Mouse (Mus musculus) skeletal muscle tissue, adult 2 months (tissue): ENCODE measurements around the gene Rhox4b.
"Not testable (repeated sequence)": the region's sequence is repeated elsewhere in the genome, so short reads cannot be mapped to it uniquely, and the experiment has no call there.

ENCODE experiments used
- DNase-seq: peaks from one replicate; pipeline ENCODE4 v3.0.0-alpha.2; 2012; ENCODE audit warnings: low read depth, low spot score

Rhox4b gene

DNA sequence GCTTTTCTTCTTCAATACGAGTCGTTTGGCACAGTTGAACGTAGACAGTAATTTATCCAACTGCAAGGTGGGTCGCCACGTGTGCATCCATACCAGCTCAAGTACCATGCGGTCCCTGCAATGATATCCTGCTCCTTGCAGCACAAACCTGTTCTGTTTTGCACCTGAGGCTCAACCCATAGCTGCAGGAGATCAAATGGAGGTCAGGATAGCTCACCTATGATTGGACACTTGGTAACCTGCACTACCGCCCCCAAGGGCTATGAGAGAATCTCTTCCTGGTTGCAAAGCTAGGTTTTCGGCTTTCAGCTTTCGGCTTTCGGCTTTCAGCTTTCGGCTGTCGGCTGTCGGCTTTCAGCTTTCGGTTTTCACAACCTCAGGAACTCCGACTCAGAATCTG, at the start of gene Rhox4b:
Gene Rhox4b (plus strand): TSS at position 301 of the 400 bp plus-strand sequence.
- not testable (repeated sequence) for DNase-seq

DNA sequence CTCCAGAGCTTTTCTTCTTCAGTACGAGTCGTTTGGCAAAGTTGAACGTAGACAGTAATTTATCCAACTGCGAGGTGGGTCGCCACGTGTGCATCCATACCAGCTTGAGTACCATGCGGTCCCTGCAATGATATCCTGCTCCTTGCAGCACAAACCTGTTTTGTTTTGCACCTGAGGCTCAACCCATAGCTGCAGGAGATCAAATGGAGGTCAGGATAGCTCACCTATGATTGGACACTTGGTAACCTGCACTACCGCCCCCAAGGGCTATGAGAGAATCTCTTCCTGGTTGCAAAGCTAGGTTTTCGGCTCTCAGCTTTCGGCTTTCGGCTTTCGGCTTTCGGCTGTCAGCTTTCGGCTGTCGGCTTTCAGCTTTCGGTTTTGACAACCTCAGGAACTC, 41.7 kb upstream of the Rhox4b start, which contains the start of gene Rhox4a2:
Gene Rhox4a2 (plus strand): TSS at position 301 of the 400 bp plus-strand sequence.
- DNase-seq = not testable (repeated sequence)

DNA sequence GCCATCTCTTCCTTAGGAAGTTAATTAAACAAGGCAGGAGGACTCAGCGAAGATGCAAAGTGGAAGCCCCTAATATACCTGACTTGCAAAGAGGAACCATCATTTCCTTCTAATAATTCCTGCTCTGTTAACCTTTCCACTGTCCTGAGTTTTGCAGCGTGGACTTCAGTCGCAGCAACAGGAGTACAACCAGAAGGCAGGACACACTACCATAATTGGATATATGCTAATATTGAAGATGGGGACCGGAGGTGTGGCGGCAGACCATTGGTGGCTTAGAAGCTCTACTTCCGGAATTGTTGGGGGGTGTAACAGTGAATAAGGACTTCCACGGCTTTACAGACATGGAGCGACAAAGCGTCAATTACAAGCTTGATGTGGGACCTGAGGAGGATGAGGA, 20.5 kb upstream of the Rhox4b start, which contains the start of gene Rhox2b:
Gene Rhox2b (plus strand): TSS at position 301 of the 400 bp plus-strand sequence.
- not testable (repeated sequence) for DNase-seq

DNA sequence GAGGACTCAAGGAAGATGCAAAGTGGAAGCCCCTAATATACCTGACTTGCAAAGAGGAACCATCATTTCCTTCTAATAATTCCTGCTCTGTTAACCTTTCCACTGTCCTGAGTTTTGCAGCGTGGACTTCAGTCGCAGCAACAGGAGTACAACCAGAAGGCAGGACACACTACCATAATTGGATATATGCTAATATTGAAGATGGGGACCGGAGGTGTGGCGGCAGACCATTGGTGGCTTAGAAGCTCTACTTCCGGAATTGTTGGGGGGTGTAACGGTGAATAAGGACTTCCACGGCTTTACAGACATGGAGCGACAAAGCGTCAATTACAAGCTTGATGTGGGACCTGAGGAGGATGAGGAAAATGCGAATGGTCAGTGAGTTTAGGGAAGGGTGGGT, 21.1 kb downstream of the Rhox4b start, which contains the start of gene Rhox2c:
Gene Rhox2c (plus strand): TSS at position 301 of the 400 bp plus-strand sequence.
- DNase-seq = not testable (repeated sequence)

DNA sequence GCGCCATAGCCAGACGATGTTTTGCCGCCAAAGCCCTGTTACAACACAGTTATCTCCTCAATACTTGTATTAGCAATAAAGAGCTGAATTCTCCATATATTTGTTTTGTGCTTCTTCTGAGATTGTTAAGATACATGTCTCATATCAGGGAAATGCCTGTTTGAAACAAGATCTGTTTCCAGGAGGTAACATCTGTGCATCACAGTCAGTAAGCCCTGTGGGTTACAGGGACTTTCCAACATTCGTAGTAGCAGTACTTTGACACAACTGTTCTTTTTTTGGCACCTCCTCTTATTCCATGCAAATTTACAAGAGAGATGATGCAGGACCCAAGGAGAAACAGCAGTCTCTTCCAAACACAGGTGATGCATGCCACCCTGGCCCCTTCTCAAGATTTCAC, 26.0 kb downstream of the Rhox4b start, which contains the start of gene Rhox3c:
Gene Rhox3c (plus strand): TSS at position 301 of the 400 bp plus-strand sequence.
- not testable (repeated sequence) for DNase-seq

DNA sequence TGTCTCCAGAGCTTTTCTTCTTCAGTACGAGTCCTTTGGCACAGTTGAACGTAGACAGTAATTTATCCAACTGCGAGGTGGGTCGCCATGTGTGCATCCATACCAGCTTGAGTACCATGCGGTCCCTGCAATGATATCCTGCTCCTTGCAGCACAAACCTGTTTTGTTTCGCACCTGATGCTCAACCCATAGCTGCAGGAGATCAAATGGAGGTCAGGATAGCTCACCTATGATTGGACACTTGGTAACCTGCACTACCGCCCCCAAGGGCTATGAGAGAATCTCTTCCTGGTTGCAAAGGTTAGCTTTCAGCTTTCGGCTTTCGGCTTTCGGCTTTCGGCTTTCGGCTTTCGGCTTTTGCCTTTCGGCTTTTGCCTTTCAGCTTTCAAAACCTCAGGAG, 47.7 kb downstream of the Rhox4b start, which contains the start of gene Rhox4c:
Gene Rhox4c (plus strand): TSS at position 301 of the 400 bp plus-strand sequence.
- not testable (repeated sequence) for DNase-seq
